Mouse (Mus musculus) heart, postnatal 0 days (tissue): ENCODE data around the gene Srebf2.

Experiments
- CTCF ChIP-seq: IDR thresholded peaks from 2 replicates; pipeline ENCODE4 v1.5.1; 2016; ENCODE audit warnings: antibody characterized with exemption, control low read depth, low read depth
- EP300 ChIP-seq: IDR thresholded peaks from 2 replicates; pipeline ENCODE4 v1.6.1; 2016; ENCODE audit warnings: antibody characterized with exemption, low read depth

GRCm38 (mm10) chr15:82145851-82146769 is 871 bp upstream of the Srebf2 start:
- TF ChIP-seq CTCF (no peak), EP300 (no peak)
